Mouse (Mus musculus): ENCODE results near the gene Slc25a12. TPM values are rescaled to one million over a fixed set of nuclear protein-coding genes. Genes with fewer than 3 reads are reported as not detected.
"Not testable (repeated sequence)": the region's sequence is repeated elsewhere in the genome, so short reads cannot be mapped to it uniquely, and the experiment has no call there.

Gene Slc25a12
- polyA plus RNA-seq, 1 experiment from 2014 or later, result 28.0 TPM

GRCm38 (mm10) chr2:71376433-71376906 is 8.9 kb upstream of the Slc25a12 start:
- ATAC-seq (ENCODE audit: insufficient number of reproducible peaks, low FRiP score, low TSS enrichment, low read depth) (no peak), DNase-seq (ENCODE audit: low spot score) (no peak)
- 38% methylated on average over 11 of the region's 11 CpGs for WGBS
- H3K4me2 ChIP-seq (ENCODE audit: low read depth, severe bottlenecking), result no peak overlapping the region
- H3K9me3 ChIP-seq (ENCODE audit: control insufficient read depth, low read length), result no peaks in the 10 kb centered on the region
- H3K9ac ChIP-seq (ENCODE audit: low read length), result no peak overlapping the region
- no peaks in the 10 kb centered on the region for H3K27me3 ChIP-seq (ENCODE audit: control insufficient read depth, insufficient read depth, low read length)
- H3K36me3 ChIP-seq (ENCODE audit: control insufficient read depth, insufficient read depth, low read length), result no peaks in the 10 kb centered on the region
- H3K4me3 ChIP-seq (ENCODE audit: low read depth, low read length), result no peak overlapping the region
- no peak overlapping the region for H3K27ac ChIP-seq (replicated peaks; ENCODE audit: low read depth, low read length)
- no peaks in the 10 kb centered on the region for H3K4me1 ChIP-seq (ENCODE audit: control insufficient read depth, insufficient read depth, low read length)

GRCm38 (mm10) chr2:71374275-71375155 is 7.0 kb upstream of the Slc25a12 start:
- H3K4me3 ChIP-seq (ENCODE audit: low read depth, low read length), result no peak overlapping the region
- no peak for ATAC-seq (ENCODE audit: insufficient number of reproducible peaks, low FRiP score, low TSS enrichment, low read depth)
- no peaks in the 10 kb centered on the region for H3K36me3 ChIP-seq (ENCODE audit: control insufficient read depth, insufficient read depth, low read length)
- H3K27ac ChIP-seq (replicated peaks; ENCODE audit: low read depth, low read length), result no peak overlapping the region
- no peaks in the 10 kb centered on the region for H3K27me3 ChIP-seq (ENCODE audit: control insufficient read depth, insufficient read depth, low read length)
- H3K9me3 ChIP-seq (ENCODE audit: control insufficient read depth, low read length), result no peaks in the 10 kb centered on the region
- H3K4me1 ChIP-seq (ENCODE audit: control insufficient read depth, insufficient read depth, low read length), result no peaks in the 10 kb centered on the region
- WGBS, result 76% methylated on average over 8 of the region's 8 CpGs
- H3K9ac ChIP-seq (ENCODE audit: low read length), result no peak overlapping the region
- H3K4me2 ChIP-seq (ENCODE audit: low read depth, severe bottlenecking), result no peak overlapping the region
- DNase-seq (ENCODE audit: low spot score), result no peak

GRCm38 (mm10) chr2:71372261-71372660 is 4.7 kb upstream of the Slc25a12 start:
- not testable (repeated sequence) for H3K4me3 ChIP-seq (ENCODE audit: low read depth, low read length); H3K27me3 ChIP-seq (ENCODE audit: control insufficient read depth, insufficient read depth, low read length); H3K4me1 ChIP-seq (ENCODE audit: control insufficient read depth, insufficient read depth, low read length); ATAC-seq (ENCODE audit: insufficient number of reproducible peaks, low FRiP score, low TSS enrichment, low read depth); H3K9me3 ChIP-seq (ENCODE audit: control insufficient read depth, low read length); H3K9ac ChIP-seq (ENCODE audit: low read length); DNase-seq (ENCODE audit: low spot score); H3K36me3 ChIP-seq (ENCODE audit: control insufficient read depth, insufficient read depth, low read length); H3K27ac ChIP-seq (replicated peaks; ENCODE audit: low read depth, low read length); H3K4me2 ChIP-seq (ENCODE audit: low read depth, severe bottlenecking)
- WGBS, result 91% methylated on average over 4 of the region's 4 CpGs

- 87% methylated on average over 5 of the region's 5 CpGs for WGBS
- DNase-seq (ENCODE audit: low spot score), result no peak
Observed at GRCm38 (mm10) chr2:71371790-71372189, 4.2 kb upstream of the Slc25a12 start.

GRCm38 (mm10) chr2:71368086-71368485 is 537 bp upstream of the Slc25a12 start:
- no peak for DNase-seq (ENCODE audit: low spot score)
- no peak overlapping the region for H3K27ac ChIP-seq (replicated peaks; ENCODE audit: low read depth, low read length)
- H3K36me3 ChIP-seq (ENCODE audit: control insufficient read depth, insufficient read depth, low read length), result no peaks in the 10 kb centered on the region
- no peaks in the 10 kb centered on the region for H3K9me3 ChIP-seq (ENCODE audit: control insufficient read depth, low read length)
- no peak overlapping the region for H3K4me3 ChIP-seq (ENCODE audit: low read depth, low read length)
- no peak overlapping the region; the same call in 1 of the 2 replicates for H3K4me2 ChIP-seq (ENCODE audit: low read depth, severe bottlenecking)
- ATAC-seq (ENCODE audit: insufficient number of reproducible peaks, low FRiP score, low TSS enrichment, low read depth), result no peak
- no peaks in the 10 kb centered on the region for H3K27me3 ChIP-seq (ENCODE audit: control insufficient read depth, insufficient read depth, low read length)
- 0 out of 2 replicates have a peak, but pooled peaks cover 2% of the 10 kb centered on the region for H3K4me1 ChIP-seq (ENCODE audit: control insufficient read depth, insufficient read depth, low read length)
- WGBS, result 36% methylated on average over 8 of the region's 8 CpGs
- H3K9ac ChIP-seq (ENCODE audit: low read length), result no peak overlapping the region

More at GRCm38 (mm10) chr2:71371790-71372189, 4.2 kb upstream of the Slc25a12 start:
- H3K9me3 ChIP-seq (ENCODE audit: control insufficient read depth, low read length), result no peaks in the 10 kb centered on the region
- no peak overlapping the region for H3K9ac ChIP-seq (ENCODE audit: low read length)
- no peaks in the 10 kb centered on the region for H3K36me3 ChIP-seq (ENCODE audit: control insufficient read depth, insufficient read depth, low read length)
- no peak overlapping the region for H3K4me3 ChIP-seq (ENCODE audit: low read depth, low read length)
- H3K27me3 ChIP-seq (ENCODE audit: control insufficient read depth, insufficient read depth, low read length), result no peaks in the 10 kb centered on the region
- ATAC-seq (ENCODE audit: insufficient number of reproducible peaks, low FRiP score, low TSS enrichment, low read depth), result no peak
- H3K4me2 ChIP-seq (ENCODE audit: low read depth, severe bottlenecking), result no peak overlapping the region
- H3K4me1 ChIP-seq (ENCODE audit: control insufficient read depth, insufficient read depth, low read length), result no peaks in the 10 kb centered on the region
- H3K27ac ChIP-seq (replicated peaks; ENCODE audit: low read depth, low read length), result no peak overlapping the region

GRCm38 (mm10) chr2:71366618-71367124 is 878 bp downstream of the Slc25a12 start:
- H3K27ac ChIP-seq (replicated peaks; ENCODE audit: low read depth, low read length), result no peak overlapping the region; the same call in 1 of the 2 replicates
- H3K27me3 ChIP-seq (ENCODE audit: control insufficient read depth, insufficient read depth, low read length), result no peaks in the 10 kb centered on the region
- H3K36me3 ChIP-seq (ENCODE audit: control insufficient read depth, insufficient read depth, low read length), result no peaks in the 10 kb centered on the region
- ATAC-seq (ENCODE audit: insufficient number of reproducible peaks, low FRiP score, low TSS enrichment, low read depth), result no peak
- H3K4me1 ChIP-seq (ENCODE audit: control insufficient read depth, insufficient read depth, low read length), result 0 out of 2 replicates have a peak, but pooled peaks cover 2% of the 10 kb centered on the region
- 23% methylated on average over 9 of the region's 9 CpGs for WGBS
- H3K4me3 ChIP-seq (ENCODE audit: low read depth, low read length), result peak overlapping the region; percentile 68
- H3K4me2 ChIP-seq (ENCODE audit: low read depth, severe bottlenecking), result peak overlapping the region; percentile 75
- no peaks in the 10 kb centered on the region for H3K9me3 ChIP-seq (ENCODE audit: control insufficient read depth, low read length)
- peak overlapping the region; percentile 68 for H3K9ac ChIP-seq (ENCODE audit: low read length)
- no peak for DNase-seq (ENCODE audit: low spot score)

- no peak overlapping the region for H3K4me3 ChIP-seq (ENCODE audit: low read depth, low read length)
- 86% methylated on average over 1 of the region's 1 CpGs for WGBS
- H3K4me2 ChIP-seq (ENCODE audit: low read depth, severe bottlenecking), result no peak overlapping the region
- H3K9me3 ChIP-seq (ENCODE audit: control insufficient read depth, low read length), result no peaks in the 10 kb centered on the region
- H3K27me3 ChIP-seq (ENCODE audit: control insufficient read depth, insufficient read depth, low read length), result no peaks in the 10 kb centered on the region
- H3K36me3 ChIP-seq (ENCODE audit: control insufficient read depth, insufficient read depth, low read length), result no peaks in the 10 kb centered on the region
- H3K9ac ChIP-seq (ENCODE audit: low read length), result no peak overlapping the region
- ATAC-seq (ENCODE audit: insufficient number of reproducible peaks, low FRiP score, low TSS enrichment, low read depth) (no peak), DNase-seq (ENCODE audit: low spot score) (no peak)
- H3K27ac ChIP-seq (replicated peaks; ENCODE audit: low read depth, low read length), result no peak overlapping the region
- no peaks in the 10 kb centered on the region for H3K4me1 ChIP-seq (ENCODE audit: control insufficient read depth, insufficient read depth, low read length)
Observed at GRCm38 (mm10) chr2:71360192-71360591, 7.4 kb downstream of the Slc25a12 start.

GRCm38 (mm10) chr2:71358347-71358746 is 9.2 kb downstream of the Slc25a12 start:
- 88% methylated on average over 5 of the region's 5 CpGs for WGBS
- Histone ChIP-seq H3K36me3 (ENCODE audit: control insufficient read depth, insufficient read depth, low read length) (no peaks in the 10 kb centered on the region), H3K27ac (replicated peaks; ENCODE audit: low read depth, low read length) (no peak overlapping the region), H3K27me3 (ENCODE audit: control insufficient read depth, insufficient read depth, low read length) (no peaks in the 10 kb centered on the region), H3K4me1 (ENCODE audit: control insufficient read depth, insufficient read depth, low read length) (no peaks in the 10 kb centered on the region), H3K9me3 (ENCODE audit: control insufficient read depth, low read length) (no peaks in the 10 kb centered on the region), H3K9ac (ENCODE audit: low read length) (no peak overlapping the region), H3K4me2 (ENCODE audit: low read depth, severe bottlenecking) (no peak overlapping the region), H3K4me3 (ENCODE audit: low read depth, low read length) (no peak overlapping the region)
- DNase-seq (ENCODE audit: low spot score), result no peak
- ATAC-seq (ENCODE audit: insufficient number of reproducible peaks, low FRiP score, low TSS enrichment, low read depth), result no peak

Data from limb, embryonic 11.5 days (tissue).